Mouse (Mus musculus) ES-E14 (cell line): ENCODE data around the gene Gm49396. TPM values are rescaled to one million over a fixed set of nuclear protein-coding genes. Genes with fewer than 3 reads are reported as not detected.
A peak's percentile ranks its signal among the peaks of the same experiment; 100 is the strongest.

ENCODE experiments used
- DNase-seq: peaks from one replicate; pipeline ENCODE4 v3.0.0-alpha.2; 2013; ENCODE audit warnings: low read depth, low spot score
- H3K27ac ChIP-seq: 2 replicates; pipeline ENCODE4 v1.5.1; 2012; ENCODE audit warnings: low read depth, mild to moderate bottlenecking, low read length, moderate library complexity, mixed read lengths; ENCODE audit not compliant: poor library complexity, insufficient read depth, severe bottlenecking
- H3K36me3 ChIP-seq: 2 replicates; pipeline ENCODE4 v1.6.1; 2012; ENCODE audit warnings: mild to moderate bottlenecking, low read length, moderate library complexity, mixed read lengths; ENCODE audit not compliant: control insufficient read depth, poor library complexity, insufficient read depth, severe bottlenecking
- H3K4me1 ChIP-seq, 2 experiments: fragments of 150-350 bp in 1 of 2; sonication (generic) in 1 of 2; 2 replicates each; pipeline ENCODE4 v1.6.1; 2012; ENCODE audit warnings: low read length in 2 of 2, mild to moderate bottlenecking in 1 of 2, mixed read lengths in 1 of 2; ENCODE audit not compliant: control insufficient read depth in 2 of 2, insufficient read depth in 2 of 2, poor library complexity in 1 of 2
- H3K4me3 ChIP-seq, 2 experiments: fragments of 150-350 bp in 1 of 2; sonication (generic) in 1 of 2; 2 replicates each; pipeline ENCODE4 v1.5.1; 2012; ENCODE audit warnings: low read length in 2 of 2, low read depth in 1 of 2, mild to moderate bottlenecking in 1 of 2, mixed read lengths in 1 of 2; ENCODE audit not compliant: insufficient read depth in 1 of 2, poor library complexity in 1 of 2, severe bottlenecking in 1 of 2
- H3K9ac ChIP-seq: 2 replicates; pipeline ENCODE4 v1.6.1; 2012; ENCODE audit warnings: low read depth, mild to moderate bottlenecking, low read length, mixed read lengths; ENCODE audit not compliant: poor library complexity, insufficient read depth, severe bottlenecking
- H3K9me3 ChIP-seq: fragments of 150-350 bp; sonication (generic); 2 replicates; pipeline ENCODE4 v1.6.1; 2012; ENCODE audit warnings: low read depth, mild to moderate bottlenecking, low read length; ENCODE audit not compliant: control insufficient read depth, insufficient read depth
- CHD2 ChIP-seq: IDR thresholded peaks from 2 replicates; pipeline ENCODE4 v1.6.1; 2014; ENCODE audit warnings: mild to moderate bottlenecking, low read depth, low read length, inconsistent platforms
- HCFC1 ChIP-seq: IDR thresholded peaks from 2 replicates; pipeline ENCODE4 v1.6.1; 2012; ENCODE audit warnings: low read length, inconsistent platforms, borderline replicate concordance; ENCODE audit not compliant: insufficient read depth
- MAFK ChIP-seq: IDR thresholded peaks from 2 replicates; pipeline ENCODE4 v1.6.1; 2014; ENCODE audit warnings: mild to moderate bottlenecking, low read depth, low read length, inconsistent platforms; ENCODE audit not compliant: insufficient read depth
- ZC3H11A ChIP-seq: IDR thresholded peaks from 2 replicates; pipeline ENCODE4 v1.6.1; 2012; ENCODE audit warnings: low read depth, mild to moderate bottlenecking, inconsistent platforms, low read length, borderline replicate concordance
- ZNF384 ChIP-seq: IDR thresholded peaks from 2 replicates; pipeline ENCODE4 v1.6.1; 2012; ENCODE audit warnings: low read depth, low read length, inconsistent platforms
- in situ Hi-C, 2 experiments: fragments of 600-800 bp; cut with MboI; formaldehyde crosslinking; loops; one replicate each; pipeline ENCODE4 v1.15.1; 2025; ENCODE audit warnings: low sequenced_read_pairs in 2 of 2, inconsistent platforms in 1 of 2; ENCODE audit not compliant: unreplicated experiment in 2 of 2
- total RNA-seq: library from RNA; depleted of rRNA; stranded (reverse); fragments of 300-350 nt; gene quantifications from 2 replicates; pipeline ENCODE4 v1.2.3, GENCODE M21; 2012

Gm49396 gene
- total RNA-seq, 1 experiment: 4.1 TPM

DNA sequence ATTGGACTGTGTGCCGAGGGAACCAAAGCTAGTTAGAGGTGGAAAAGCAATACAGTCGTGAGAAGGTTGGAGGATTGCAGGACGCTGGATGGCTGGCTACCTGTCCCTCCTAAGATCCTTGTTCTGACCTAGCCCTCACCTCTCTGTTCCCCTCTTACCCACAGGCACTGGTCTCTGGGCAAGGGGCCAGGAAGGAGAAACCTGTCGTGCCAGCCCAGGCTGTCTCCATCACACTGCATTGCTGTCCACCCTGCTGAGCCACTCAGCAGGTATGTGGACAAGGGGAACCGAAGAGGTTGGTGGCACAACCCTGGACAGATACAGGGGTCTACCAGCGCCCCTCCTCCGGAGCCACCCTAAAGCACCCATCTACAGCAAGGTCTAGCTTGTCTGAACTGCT, 37.5 kb downstream of the Gm49396 start:
- in situ Hi-C loops: no loop called here
- TF ChIP-seq ZNF384 (no peak), MAFK (no peak), HCFC1 (no peak), CHD2 (no peak), ZC3H11A (no peak)
- peaks cover 8 to 22% of the 10 kb centered on the region in 2 experiments for H3K4me1 ChIP-seq
- H3K36me3 ChIP-seq: no peaks in the 10 kb centered on the region
- H3K4me3 ChIP-seq: 0 out of 4 replicates have a peak overlapping the region, but pooled peaks of 1 of the 2 experiments have one; percentile 43
- H3K27ac ChIP-seq: peak overlapping the region; percentile 54
- peak overlapping the region; percentile 33; the same call in 1 of the 2 replicates for H3K9ac ChIP-seq
- DNase-seq: no peak
- H3K9me3 ChIP-seq: no peaks in the 10 kb centered on the region

DNA sequence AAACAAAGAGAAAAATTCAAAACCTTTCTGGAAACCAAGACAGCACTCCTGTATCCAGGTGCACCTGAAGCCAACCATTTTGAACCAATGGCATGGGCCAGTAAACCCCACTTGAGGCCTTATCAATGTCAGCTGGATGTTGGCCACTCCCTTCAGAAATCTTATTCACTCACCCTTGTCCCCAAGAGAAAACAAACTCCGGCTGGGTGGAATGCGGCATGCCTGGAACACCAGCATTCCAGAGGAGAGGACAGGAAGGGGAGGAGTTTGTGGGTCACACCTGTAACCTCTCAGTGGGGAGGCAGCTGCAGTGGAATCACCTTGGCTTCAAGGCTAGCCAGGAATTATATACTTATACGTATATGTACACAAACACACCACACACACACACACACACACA, 39.4 kb downstream of the Gm49396 start:
- no peaks in the 10 kb centered on the region for H3K36me3 ChIP-seq
- peak; percentile 72 for DNase-seq
- TF ChIP-seq ZC3H11A: no peak
- TF ChIP-seq HCFC1: 0 out of 2 replicates have a peak, but pooled peaks have one; percentile 27
- TF ChIP-seq CHD2: 0 out of 2 replicates have a peak, but pooled peaks have one; percentile 29
- no peak overlapping the region for H3K9ac ChIP-seq
- in situ Hi-C loops: no loop called here
- peak overlapping the region; percentile 76 for H3K27ac ChIP-seq
- H3K9me3 ChIP-seq: no peaks in the 10 kb centered on the region
- peaks cover 8 to 27% of the 10 kb centered on the region in 2 experiments for H3K4me1 ChIP-seq
- no peak overlapping the region for H3K4me3 ChIP-seq

DNA sequence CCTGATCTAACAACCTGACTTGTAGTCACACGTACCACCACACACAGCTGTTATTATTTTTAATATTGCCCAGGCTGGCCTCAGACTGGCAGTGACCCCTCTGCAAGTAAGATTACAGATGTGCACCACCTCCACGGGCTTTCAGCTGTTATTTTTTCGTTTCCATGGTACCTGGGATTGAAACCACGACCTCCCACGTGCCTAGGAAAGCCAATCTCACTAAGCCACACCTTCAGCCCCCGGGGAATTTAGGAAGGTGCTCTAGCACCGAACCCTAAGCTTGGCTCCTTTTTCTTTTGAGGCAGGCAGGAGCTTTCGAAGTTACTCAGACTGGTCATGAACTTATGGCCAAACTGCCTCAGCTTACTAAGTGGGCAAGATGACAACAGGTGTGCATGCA, 41.3 kb downstream of the Gm49396 start:
- no peak overlapping the region for H3K4me3 ChIP-seq
- H3K27ac ChIP-seq: no peak overlapping the region; the same call in 1 of the 2 replicates
- TF ChIP-seq HCFC1: no peak
- TF ChIP-seq MAFK: no peak
- TF ChIP-seq ZC3H11A: no peak
- TF ChIP-seq CHD2: no peak
- H3K36me3 ChIP-seq: no peaks in the 10 kb centered on the region
- DNase-seq: no peak
- no peaks in the 10 kb centered on the region for H3K9me3 ChIP-seq
- H3K9ac ChIP-seq: no peak overlapping the region; the same call in 1 of the 2 replicates
- peaks cover 8 to 35% of the 10 kb centered on the region in 2 experiments for H3K4me1 ChIP-seq
- in situ Hi-C loops: no loop called here

DNA sequence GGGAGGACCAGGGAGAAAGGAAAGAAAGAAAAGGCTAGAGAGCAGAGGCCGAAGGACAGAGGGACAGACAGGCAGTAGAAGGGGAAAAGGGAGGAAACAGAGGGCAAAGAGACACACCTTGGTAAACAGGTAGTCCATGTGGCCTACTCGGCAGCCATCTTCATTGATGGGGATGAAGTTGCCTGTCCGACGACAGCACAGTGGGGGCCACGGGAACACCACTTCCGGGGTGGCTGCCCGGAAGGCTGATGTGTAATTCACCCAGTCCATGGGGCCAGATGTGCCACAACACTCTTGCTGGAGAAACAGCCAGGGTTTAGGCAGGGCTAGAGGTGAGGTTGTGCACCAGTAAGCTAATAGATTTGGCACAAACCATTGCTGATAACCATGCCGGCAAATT, 41.8 kb downstream of the Gm49396 start:
- in situ Hi-C loops: no loop called here
- Histone ChIP-seq H3K4me3 (no peak overlapping the region), H3K27ac (no peak overlapping the region), H3K36me3 (no peaks in the 10 kb centered on the region), H3K9me3 (no peaks in the 10 kb centered on the region), H3K4me1 (peaks cover 8 to 36% of the 10 kb centered on the region in 2 experiments), H3K9ac (no peak overlapping the region; the same call in 1 of the 2 replicates)
- TF ChIP-seq CHD2 (no peak), ZNF384 (no peak), HCFC1 (no peak), MAFK (no peak), ZC3H11A (no peak)
- DNase-seq: no peak

DNA sequence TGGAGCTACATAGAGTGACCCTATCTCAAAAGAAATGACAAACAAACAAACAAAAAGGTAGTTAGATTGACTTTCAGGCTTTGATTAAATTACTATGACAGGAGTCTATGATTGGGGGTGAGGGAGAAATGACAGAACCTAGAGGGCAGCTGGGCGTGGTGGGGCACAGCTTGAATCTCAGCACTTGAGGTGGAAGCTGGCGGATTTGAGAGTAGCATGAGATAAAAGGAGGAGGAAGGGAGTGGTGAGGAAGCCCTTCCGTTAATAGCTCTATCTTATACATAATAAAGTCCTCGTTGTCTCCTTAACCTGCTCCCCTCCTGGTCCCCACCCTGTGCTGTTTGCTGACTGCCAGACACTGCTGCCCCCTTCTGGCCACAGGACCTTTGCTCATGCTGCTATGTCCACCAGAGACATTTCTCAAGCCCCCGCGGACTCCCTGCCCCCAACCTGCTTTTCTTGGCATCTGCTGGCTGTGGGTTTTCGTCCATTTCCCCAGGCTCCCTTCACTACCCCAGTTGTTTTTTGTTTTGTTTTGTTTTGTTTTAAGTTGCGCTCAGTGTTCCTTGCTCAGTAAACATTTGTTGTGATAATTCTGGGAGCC, 44.7 kb downstream of the Gm49396 start:
- no peak overlapping the region; the same call in 1 of the 2 replicates for H3K27ac ChIP-seq
- peak; percentile 94 for DNase-seq
- in situ Hi-C loops: no loop called here

More for the DNA sequence above, 44.7 kb downstream of the Gm49396 start:
- Histone ChIP-seq H3K4me1 (peaks cover 2 to 31% of the 10 kb centered on the region in 2 experiments), H3K36me3 (no peaks in the 10 kb centered on the region), H3K9ac (no peak overlapping the region), H3K4me3 (no peak overlapping the region), H3K9me3 (no peaks in the 10 kb centered on the region)
- TF ChIP-seq CHD2 (no peak), ZC3H11A (peak; percentile 72; the same call in 1 of the 2 replicates)
